Mouse (Mus musculus) liver, embryonic 14.5 days (tissue): ENCODE data around the gene Gsdma.

Experiments used
- CTCF ChIP-seq: IDR thresholded peaks from 2 replicates; pipeline ENCODE4 v1.5.1; 2016; ENCODE audit warnings: antibody characterized with exemption, low read depth, control low read depth
- EP300 ChIP-seq: IDR thresholded peaks from 2 replicates; pipeline ENCODE4 v1.6.1; 2016; ENCODE audit warnings: antibody characterized with exemption, low read depth

GRCm38 (mm10) chr11:98709001-98709741, 45.0 kb downstream of the Gsdma start:
- TF ChIP-seq CTCF (no peak), EP300 (no peak)
